Mouse (Mus musculus) spleen, adult 12 weeks (tissue): ENCODE data around the gene Myo5a.

Experiments used
- DNase-seq: peaks from one replicate; pipeline ENCODE4 v3.0.0; 2022; ENCODE audit warnings: low spot score

Myo5a gene

GRCm38 (mm10) chr9:75201506-75201905 lies 130.7 kb downstream of the Myo5a start:
- no peak for DNase-seq

- DNase-seq: no peak
These were observed 131.2 kb downstream of the Myo5a start for GRCm38 (mm10) chr9:75202036-75202435.

DNA sequence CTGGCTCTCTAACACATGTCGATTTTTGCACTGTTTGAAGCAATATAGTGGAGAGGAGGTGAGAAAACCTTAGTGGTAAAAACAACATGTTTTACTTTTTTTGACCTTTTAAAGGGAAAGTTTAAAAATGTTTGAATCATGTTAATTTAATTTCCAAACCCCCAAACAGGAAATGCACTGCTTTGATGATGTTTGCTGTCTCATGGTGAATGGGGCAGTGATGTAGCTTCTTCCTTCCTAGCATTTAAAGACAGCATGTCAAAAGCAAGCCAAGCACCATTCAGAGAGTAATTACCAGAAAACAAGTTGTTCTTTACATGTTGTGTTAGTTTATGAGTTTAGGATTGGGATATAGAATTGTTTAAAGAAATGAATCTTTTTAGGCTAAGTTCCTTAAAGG lies 138.4 kb downstream of the Myo5a start:
- DNase-seq: no peak

- no peak for DNase-seq
These were observed 139.5 kb downstream of the Myo5a start for GRCm38 (mm10) chr9:75210269-75210668.

DNA sequence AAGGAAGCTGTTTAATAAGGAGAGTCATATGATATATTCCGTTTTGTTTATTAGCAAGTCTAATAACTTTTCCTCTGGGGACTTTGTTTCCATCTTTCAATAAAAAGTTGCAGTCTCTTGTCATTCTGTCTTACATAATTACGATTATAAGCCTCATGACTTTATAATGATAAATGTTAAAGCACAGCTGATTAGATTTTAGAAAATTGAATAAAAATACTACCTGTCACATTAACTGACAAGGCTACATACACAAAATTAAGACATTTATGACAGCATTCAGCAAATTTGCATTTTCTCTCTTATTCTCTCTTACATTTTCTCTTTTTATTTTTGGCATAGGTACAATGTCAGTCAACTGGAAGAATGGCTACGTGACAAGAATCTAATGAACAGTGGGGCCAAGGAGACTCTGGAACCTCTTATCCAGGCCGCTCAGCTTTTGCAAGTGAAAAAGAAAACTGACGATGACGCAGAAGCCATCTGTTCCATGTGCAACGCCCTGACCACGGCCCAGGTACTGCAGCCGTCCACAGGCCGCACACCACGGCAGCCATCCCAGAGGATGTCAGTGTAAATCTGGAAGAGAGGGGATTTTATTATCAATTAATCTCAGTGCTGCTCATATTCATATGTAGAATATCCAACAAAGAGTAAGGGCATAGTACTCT lies 144.1 kb downstream of the Myo5a start:
- DNase-seq: no peak

DNA sequence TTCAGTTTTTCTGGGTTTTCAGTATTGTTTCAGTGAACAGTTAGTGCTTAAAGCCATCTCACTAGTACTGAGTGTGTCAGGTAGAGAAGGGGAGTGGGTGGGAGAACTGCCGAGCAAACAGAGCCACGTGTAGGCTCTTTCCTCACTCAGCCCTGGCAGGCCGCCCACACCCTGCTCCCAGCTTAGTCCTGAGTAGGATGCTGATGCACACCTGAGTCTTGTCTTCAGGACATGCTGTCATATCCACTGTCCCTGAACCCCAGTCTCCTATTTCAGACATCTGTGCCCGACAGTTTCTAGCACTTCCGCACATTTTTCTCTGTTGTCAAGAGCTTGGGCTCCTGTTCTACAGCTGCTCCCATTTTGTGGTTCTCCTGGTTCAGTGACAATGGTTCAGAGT lies 149.1 kb downstream of the Myo5a start:
- no peak for DNase-seq

- no peak for DNase-seq
These were observed 150.8 kb downstream of the Myo5a start for GRCm38 (mm10) chr9:75221420-75222287.

DNA sequence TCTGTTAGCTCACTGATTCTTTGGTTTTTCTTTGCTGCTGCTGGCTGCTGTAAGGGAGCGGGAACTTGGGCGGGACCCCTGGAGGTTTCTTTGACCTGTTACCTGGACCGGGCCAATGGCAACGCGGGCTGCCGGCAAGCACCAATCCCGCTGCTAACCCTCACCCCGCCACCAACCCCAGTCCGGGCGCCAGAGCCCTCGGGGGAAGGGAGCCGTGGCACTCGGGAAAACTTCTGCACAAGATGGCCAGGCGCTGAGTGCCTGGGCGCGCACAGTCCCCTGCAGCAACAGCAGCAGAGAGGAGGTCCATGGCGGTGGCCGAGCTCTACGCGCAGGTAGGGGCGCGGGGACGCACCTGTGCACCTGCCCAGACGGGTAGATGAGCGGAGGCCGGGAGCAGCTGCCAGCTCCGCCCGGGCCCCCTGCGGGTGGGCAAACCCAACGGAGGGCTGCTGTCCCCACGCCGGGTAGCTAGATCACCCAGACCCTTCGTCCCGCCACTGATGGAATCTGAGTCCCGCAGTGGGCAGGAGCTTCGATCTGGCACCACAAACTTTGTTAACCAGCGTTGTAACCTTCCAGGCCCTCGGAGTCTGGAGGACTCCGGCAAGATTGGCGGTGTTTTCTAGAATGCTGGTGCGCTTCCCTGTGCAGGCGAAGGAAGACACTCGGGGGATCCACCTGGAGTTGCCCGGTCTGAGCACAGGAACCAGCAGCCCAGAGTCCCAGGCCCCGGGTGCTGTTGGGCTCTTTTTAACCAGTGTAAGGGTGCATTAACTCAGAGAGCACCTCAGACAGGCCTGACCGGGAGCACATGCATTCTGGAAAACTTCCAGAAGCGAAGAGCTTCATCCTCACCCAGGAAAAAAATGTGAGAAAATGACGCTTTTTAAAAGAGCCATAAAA lies 161.3 kb downstream of the Myo5a start, which contains the start of gene Myo5c:
Myo5c (plus strand) TSS at position 180 of the 906 bp plus-strand sequence.
- no peak for DNase-seq

DNA sequence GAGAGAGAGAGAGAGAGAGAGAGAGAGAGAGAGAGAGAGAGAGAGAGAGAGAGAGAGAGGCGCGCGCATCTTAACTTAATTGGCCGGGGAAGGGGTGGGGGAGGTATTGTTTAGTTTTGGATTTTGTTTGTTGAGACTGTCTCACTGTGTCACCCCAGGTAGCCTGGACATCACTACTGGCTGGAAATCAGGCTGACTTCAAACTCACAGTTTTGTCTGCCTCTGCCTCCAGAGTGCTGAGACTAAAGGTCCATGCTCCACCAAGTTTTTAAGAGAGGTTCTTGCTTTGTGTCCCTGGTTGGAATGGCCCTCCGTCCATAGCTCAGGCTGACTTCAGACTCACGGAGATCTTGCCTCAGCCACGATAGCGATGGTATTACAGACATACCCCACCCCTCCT lies 162.0 kb downstream of the Myo5a start:
- no peak for DNase-seq

- no peak for DNase-seq
These were observed 163.5 kb downstream of the Myo5a start for GRCm38 (mm10) chr9:75234271-75234741.

- DNase-seq: no peak
These were observed 164.3 kb downstream of the Myo5a start for GRCm38 (mm10) chr9:75234983-75235627.

GRCm38 (mm10) chr9:75235696-75236095 lies 164.9 kb downstream of the Myo5a start:
- DNase-seq: no peak

DNA sequence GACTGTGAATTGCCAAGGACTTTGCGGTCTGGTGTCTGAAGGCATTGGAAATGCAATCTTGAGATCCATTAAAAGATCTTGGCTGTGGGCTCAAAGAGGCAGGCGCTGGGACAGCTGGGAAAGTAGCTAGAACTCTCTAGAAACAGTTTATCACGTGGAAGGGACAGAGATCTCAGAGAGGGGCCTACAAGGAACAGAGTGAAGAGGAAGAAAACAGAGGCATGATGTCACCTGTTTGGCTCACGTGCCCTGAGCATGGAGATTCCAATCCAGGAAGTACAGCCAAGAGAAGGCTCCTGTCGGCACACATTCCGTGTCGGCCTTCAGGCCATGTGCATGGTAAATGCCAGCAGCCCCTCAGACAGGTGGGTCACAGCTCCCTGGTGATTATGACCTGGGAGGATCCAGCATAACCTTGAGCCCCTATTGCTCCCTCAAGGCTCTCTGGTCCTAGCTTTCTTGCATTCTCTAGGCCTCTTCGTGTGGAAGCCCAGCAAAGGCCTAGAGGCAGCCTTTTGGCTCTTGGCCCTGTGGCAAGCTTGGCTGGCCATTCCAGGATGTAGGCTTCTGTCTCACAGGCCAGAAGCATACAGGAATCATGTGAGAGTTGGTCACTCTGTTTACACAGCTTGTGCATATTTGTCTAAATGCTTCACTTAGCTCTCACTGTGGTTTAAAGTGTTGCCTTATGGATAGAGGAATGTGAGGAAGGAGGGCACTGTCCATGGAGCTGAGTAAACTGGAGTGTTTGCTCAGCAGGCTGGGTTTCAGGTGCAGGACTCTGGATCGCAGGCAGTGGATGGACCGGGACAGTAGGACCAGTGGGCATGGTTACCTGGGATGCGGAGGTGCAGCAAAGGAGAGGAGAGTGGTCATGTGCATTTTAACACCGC lies 165.8 kb downstream of the Myo5a start:
- no peak for DNase-seq

DNA sequence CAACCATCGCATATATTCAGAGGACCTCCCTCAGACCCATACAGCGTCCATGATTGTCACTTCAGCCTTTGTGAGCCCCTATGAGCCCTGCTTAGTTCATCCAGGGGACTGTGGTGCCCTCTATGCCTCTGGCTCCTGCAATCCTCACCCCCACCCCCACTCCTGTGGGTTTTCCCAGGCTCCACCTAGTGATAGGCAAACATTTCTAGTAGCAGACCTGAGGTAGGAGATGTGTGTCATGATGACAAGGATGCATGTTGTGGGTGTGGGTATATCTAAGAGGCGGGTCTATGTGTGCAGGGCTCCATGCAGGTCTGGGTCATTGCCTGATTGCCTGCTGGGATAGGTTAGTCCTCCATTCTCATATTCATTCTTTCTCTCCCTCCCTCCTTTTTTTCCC lies 167.4 kb downstream of the Myo5a start:
- DNase-seq: no peak

GRCm38 (mm10) chr9:75243052-75243451 lies 172.2 kb downstream of the Myo5a start:
- no peak for DNase-seq

DNA sequence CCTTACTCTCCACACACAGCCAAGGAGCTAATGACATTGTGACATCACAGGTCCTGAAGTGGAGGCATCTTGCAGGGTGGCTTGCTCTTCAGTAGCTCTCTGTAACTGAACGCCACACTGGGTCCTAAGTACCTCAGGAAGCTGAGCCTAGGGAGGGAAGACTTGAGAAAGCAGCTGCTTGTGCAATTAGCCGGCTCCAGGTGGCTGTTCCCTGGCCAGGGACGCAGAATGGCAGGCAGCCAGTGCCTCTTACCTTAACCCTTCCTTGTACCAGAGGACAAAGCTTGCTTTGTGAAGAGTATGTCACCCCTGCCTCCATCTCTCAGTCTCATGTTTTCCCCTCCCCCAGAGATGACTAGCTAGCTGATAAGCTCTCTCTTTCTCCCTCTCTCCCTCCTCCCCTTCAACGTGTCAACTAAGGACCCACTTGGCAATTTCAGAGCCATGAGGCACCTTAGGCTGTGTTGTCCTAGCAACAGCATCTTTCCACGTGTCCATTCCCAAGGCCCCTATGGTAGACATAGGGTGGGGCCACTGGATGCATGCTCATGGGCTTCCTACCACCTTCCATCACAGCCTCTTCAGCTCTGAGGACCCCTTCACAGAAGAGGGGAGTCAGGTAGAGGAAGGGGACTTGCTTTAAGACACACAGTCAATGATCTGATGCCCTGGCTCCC lies 173.1 kb downstream of the Myo5a start:
- DNase-seq: no peak

- DNase-seq: no peak
These were observed 173.7 kb downstream of the Myo5a start for GRCm38 (mm10) chr9:75244527-75244926.

DNA sequence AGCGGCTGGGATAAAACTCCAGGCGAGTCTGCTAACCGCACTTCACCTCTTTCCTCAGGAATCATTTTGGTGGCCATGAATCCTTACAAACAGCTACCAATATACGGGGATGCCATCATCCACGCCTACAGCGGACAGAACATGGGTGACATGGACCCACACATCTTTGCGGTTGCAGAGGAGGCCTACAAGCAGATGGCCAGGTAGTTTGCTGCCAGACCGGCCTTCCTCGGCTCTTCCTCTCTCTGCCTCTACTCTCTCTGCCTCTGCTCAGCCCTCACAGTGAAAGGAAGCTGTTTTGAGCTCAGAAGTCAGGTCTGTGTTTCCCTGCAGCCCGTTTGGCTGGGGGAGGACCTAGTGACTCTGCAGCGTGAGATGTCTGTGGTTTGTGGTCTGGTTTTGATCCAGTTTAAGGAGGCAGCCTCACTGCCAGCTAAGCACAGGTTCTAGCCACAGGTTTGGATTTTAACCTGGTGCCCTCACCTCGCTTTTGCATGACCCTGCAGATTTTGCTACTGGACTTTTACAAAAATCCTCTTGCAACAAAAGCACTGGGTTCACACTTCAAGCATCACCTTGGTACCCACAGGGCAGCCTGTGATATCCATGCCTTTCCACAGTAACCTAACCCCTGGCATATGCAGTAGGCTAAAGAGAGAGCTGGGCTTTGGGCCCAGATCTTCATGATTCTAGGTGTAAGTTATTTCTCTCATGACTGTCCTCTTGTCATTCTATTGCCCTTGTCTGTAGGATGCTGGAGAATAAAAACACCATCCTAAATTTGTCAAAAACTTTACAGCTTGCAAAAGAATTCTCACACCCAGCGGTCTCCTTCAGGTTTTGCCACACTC lies 175.5 kb downstream of the Myo5a start:
- DNase-seq: no peak

GRCm38 (mm10) chr9:75247870-75248269 lies 177.1 kb downstream of the Myo5a start:
- DNase-seq: no peak
